In the genomic region with DNA sequence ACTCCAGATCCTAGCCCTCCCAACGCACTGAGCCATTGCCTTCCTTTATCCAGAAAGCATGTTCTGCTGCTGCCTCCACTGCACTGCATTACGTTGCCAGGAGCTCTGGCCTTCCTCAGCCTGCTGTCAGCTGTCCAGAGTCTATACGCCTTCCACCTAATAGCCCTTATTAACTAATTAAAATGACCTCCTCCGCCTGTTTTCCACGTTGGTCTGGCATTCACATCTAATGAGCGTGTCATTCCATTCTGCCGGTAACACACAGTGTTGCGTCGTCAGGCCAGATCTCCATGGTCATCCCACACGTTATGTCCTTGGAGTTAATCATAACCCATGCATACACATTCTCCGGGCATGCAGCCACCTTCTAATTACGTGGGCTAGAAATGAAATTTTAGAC, we compare ENCODE assay signal across 9 mouse cellular contexts. TPM values are rescaled to one million over a fixed set of nuclear protein-coding genes. Genes with fewer than 3 reads are reported as not detected.
DNase-seq lines count a peak whose midpoint lies in the region; TF ChIP-seq lines count a peak whose summit lies in the region.
"Had no signal": no experiment of that assay in that cellular context is flagged by ENCODE, and none has a peak within 500 bp of the region (broad histone marks: within the 10 kb centered on the region; RNA-seq: fewer than 3 reads in every experiment).

No protein-coding gene starts in this region.

- peak; percentile 13 for DNase-seq in embryo, embryonic 10 days (ENCODE audit: low spot score)
- DNase-seq in embryo, embryonic 11 days: no peak
- peak; percentile 67 for DNase-seq in 3T3-L1 (ENCODE audit: low read depth, low spot score)
- peak; percentile 66 for DNase-seq in brain, embryonic 14.5 days (ENCODE audit: low read depth)
- DNase-seq in kidney, postnatal 10 days: peak; percentile 54
- no peak for DNase-seq in frontal cortex, postnatal 10 days (ENCODE audit: low spot score in 2 of 2)
- DNase-seq in gastrocnemius, postnatal 14 days: no peak
- no peak for DNase-seq in T-cell, adult 2 months (ENCODE audit: low spot score)
- DNase-seq: lung, postnatal 10 days had no signal

- no peak for TF ChIP-seq CTCF in brain, embryonic 14.5 days (IDR thresholded peaks at IDR 0.05; ENCODE audit: borderline replicate concordance, extremely low read depth, insufficient read depth, insufficient read length)

- TF ChIP-seq POLR2A in brain, embryonic 14.5 days (IDR thresholded peaks at IDR 0.05; ENCODE audit: borderline replicate concordance, extremely low read depth, insufficient read depth, insufficient read length, poor library complexity, severe bottlenecking): no peak

- intact Hi-C loops in gastrocnemius, postnatal 14 days (cut with DNase I; ENCODE audit: low total_unique reads): no loop called here

RNA-seq across cellular contexts. Expression of a gene that starts 56.7 kb away (rescaled TPM):
- polyA plus RNA-seq in brain, embryonic 14.5 days (2012; rRNA removed): 47.9 and 52.2 TPM in 2 replicates
- total RNA-seq in gastrocnemius, postnatal 14 days (2021): 10 to 100 TPM; 13.9 TPM

Comparison
In these comparisons a context has a peak if more than half of its experiments do, and no peak if none do; other contexts are left out.
1. DNase-seq: peak in embryo, embryonic 10 days (single experiment), 3T3-L1 (single experiment), brain, embryonic 14.5 days (single experiment) and kidney, postnatal 10 days (single experiment); none in embryo, embryonic 11 days (single experiment), frontal cortex, postnatal 10 days (0 of 2), gastrocnemius, postnatal 14 days (single experiment) and T-cell, adult 2 months (single experiment).